4 mouse cellular contexts compared by ENCODE assay signal in genomic region chr10:64741721-64742120, GRCm38 (mm10).
DNase-seq lines count a peak whose midpoint lies in the region; TF ChIP-seq lines count a peak whose summit lies in the region.
"Not testable (repeated sequence)": the region's sequence is repeated elsewhere in the genome, so short reads cannot be mapped to it uniquely, and the experiment has no call there.

No protein-coding gene starts in this region.

- H3K4me1 ChIP-seq in ES-Bruce4 (ENCODE audit: control insufficient read depth, insufficient read depth, low read length): not testable (repeated sequence)

- H3K4me3 ChIP-seq in ES-Bruce4 (ENCODE audit: low read depth, low read length): not testable (repeated sequence)

- TF ChIP-seq POLR2A in ES-Bruce4 (IDR thresholded peaks at IDR 0.05; ENCODE audit: insufficient read depth, low read length): not testable (repeated sequence)

- not testable (repeated sequence) for H3K9ac ChIP-seq in ES-Bruce4 (ENCODE audit: low read depth, poor library complexity, severe bottlenecking)

- H3K27me3 ChIP-seq in ES-Bruce4 (ENCODE audit: control insufficient read depth, insufficient read depth, low read length, poor library complexity, severe bottlenecking): not testable (repeated sequence)

- not testable (repeated sequence) for H3K27ac ChIP-seq in ES-Bruce4 (ENCODE audit: insufficient read depth, low read length)

- peak; percentile 87 for DNase-seq in ES-CJ7 (ENCODE audit: low read depth, low spot score)
- DNase-seq in R1 (ENCODE audit: low read depth, low spot score): peak; percentile 68
- peak; percentile 59 for DNase-seq in ZHBTc4 (ENCODE audit: low read depth, low spot score)

- TF ChIP-seq CTCF in ES-Bruce4 (IDR thresholded peaks at IDR 0.05; ENCODE audit: low read depth, low read length): not testable (repeated sequence)

- TF ChIP-seq EP300 in ES-Bruce4 (IDR thresholded peaks at IDR 0.05; ENCODE audit: insufficient read depth, low read depth, low read length): peak; percentile 45; the same call in 1 of the 2 replicates

- H3K9me3 ChIP-seq in ES-Bruce4 (replicated peaks; ENCODE audit: control insufficient read depth, insufficient read depth, low read length, poor library complexity, severe bottlenecking): not testable (repeated sequence)

- not testable (repeated sequence) for H3K36me3 ChIP-seq in ES-Bruce4 (ENCODE audit: control insufficient read depth, insufficient read depth, low read length, poor library complexity, severe bottlenecking)
